Mouse (Mus musculus) midbrain, embryonic 12.5 days (tissue): ENCODE measurements around the gene Lama5. TPM values are rescaled to one million over a fixed set of nuclear protein-coding genes. Genes with fewer than 3 reads are reported as not detected.

Experiments used
- ATAC-seq: fragments of 200-750 bp; cut with Nextera tagmentation; 2 replicates; pipeline ENCODE4 v1.8.0; 2017; ENCODE audit warnings: low read depth, moderate TSS enrichment, moderate library complexity; ENCODE audit not compliant: low FRiP score
- H3K27ac ChIP-seq: fragments of 300-500 bp; sonication (generic); replicated peaks from 2 replicates; pipeline ENCODE4 v1.5.1; 2016; ENCODE audit warnings: mild to moderate bottlenecking
- H3K27me3 ChIP-seq: fragments of 300-500 bp; sonication (generic); 2 replicates; pipeline ENCODE4 v1.6.1; 2016; ENCODE audit warnings: mild to moderate bottlenecking
- H3K36me3 ChIP-seq: fragments of 300-500 bp; sonication (generic); 2 replicates; pipeline ENCODE4 v1.6.1; 2016
- H3K4me1 ChIP-seq: fragments of 300-500 bp; sonication (generic); 2 replicates; pipeline ENCODE4 v1.6.1; 2016
- H3K4me2 ChIP-seq: fragments of 300-500 bp; sonication (generic); replicated peaks from 2 replicates; pipeline ENCODE4 v1.6.1; 2016; ENCODE audit warnings: mild to moderate bottlenecking, moderate library complexity
- H3K4me3 ChIP-seq: fragments of 300-500 bp; sonication (generic); 2 replicates; pipeline ENCODE4 v1.5.1; 2016; ENCODE audit warnings: mild to moderate bottlenecking
- H3K9ac ChIP-seq: fragments of 300-500 bp; sonication (generic); replicated peaks from 2 replicates; pipeline ENCODE4 v1.6.1; 2016; ENCODE audit warnings: mild to moderate bottlenecking, moderate library complexity
- H3K9me3 ChIP-seq: fragments of 300-500 bp; sonication (generic); 2 replicates; pipeline ENCODE4 v1.6.1; 2016; ENCODE audit warnings: mild to moderate bottlenecking
- WGBS: fragments of 180-500 bp; shearing (Covaris S2); methylation state at CpG from one replicate; pipeline ENCODE4 v1.1.7; 2016; 5-methylcytosine and 5-hydroxymethylcytosine counted together
- polyA plus RNA-seq: library from polyadenylated mRNA; unstranded; fragments of >200 nt; fragmentation: Nextera tagmentation; extraction: Ambion mirVana; gene quantifications from 2 replicates; pipeline ENCODE4 v1.2.1, GENCODE M21; 2016

Lama5 gene
- polyA plus RNA-seq, 1 experiment from 2014 or later: 3.2 TPM

DNA sequence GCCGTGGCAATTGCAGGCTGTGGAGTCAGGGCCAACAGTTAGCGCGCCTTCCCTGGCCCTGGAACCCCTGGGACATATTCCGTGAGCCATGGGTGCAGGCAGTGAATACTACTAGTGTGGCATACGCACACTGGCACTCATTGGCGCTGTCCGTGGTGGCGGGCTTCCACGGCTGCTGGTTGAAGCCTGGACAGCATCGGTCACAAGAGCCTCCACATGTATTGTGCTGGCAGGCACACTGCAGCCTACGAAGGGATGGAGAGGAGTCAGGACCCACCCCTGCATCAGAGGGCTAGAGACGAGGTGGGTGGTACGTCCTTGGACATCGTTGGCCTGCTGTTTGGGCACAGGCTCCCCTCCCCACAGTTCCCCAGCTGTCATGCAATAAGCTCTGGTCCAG, 23.4 kb downstream of the Lama5 start:
- Histone ChIP-seq H3K4me1 (peaks cover 4% of the 10 kb centered on the region; the same call in 1 of the 2 replicates), H3K27me3 (no peaks in the 10 kb centered on the region), H3K27ac (no peak overlapping the region), H3K9me3 (no peaks in the 10 kb centered on the region), H3K4me2 (no peak overlapping the region), H3K4me3 (no peak overlapping the region), H3K36me3 (no peaks in the 10 kb centered on the region), H3K9ac (no peak overlapping the region)
- no peak for ATAC-seq
- 89% methylated on average over 14 of the region's 14 CpGs for WGBS

DNA sequence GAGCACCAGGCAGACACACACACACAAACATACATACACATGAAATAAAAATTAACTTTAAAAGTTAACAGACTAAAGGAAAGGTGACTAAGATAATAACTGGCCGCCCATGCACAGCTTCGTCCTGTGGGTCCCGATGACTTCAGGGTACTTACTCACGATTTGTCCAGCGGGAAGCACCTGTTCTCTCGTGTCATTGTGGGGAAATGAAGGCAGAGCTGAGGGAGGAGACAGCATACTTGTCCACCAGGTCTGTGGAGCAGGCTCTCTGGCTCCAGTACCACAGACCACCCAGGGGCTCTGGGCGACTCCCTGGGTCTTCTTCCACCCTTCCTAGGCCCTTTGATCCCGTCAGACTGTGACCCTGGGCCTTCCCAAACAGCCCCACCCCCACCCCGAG, 24.4 kb downstream of the Lama5 start:
- no peaks in the 10 kb centered on the region for H3K9me3 ChIP-seq
- peaks cover 4% of the 10 kb centered on the region; the same call in 1 of the 2 replicates for H3K4me1 ChIP-seq
- H3K4me2 ChIP-seq: no peak overlapping the region
- no peaks in the 10 kb centered on the region for H3K27me3 ChIP-seq
- no peak overlapping the region for H3K4me3 ChIP-seq
- no peaks in the 10 kb centered on the region for H3K36me3 ChIP-seq
- 76% methylated on average over 9 of the region's 9 CpGs for WGBS
- no peak overlapping the region for H3K27ac ChIP-seq
- ATAC-seq: no peak
- H3K9ac ChIP-seq: no peak overlapping the region

DNA sequence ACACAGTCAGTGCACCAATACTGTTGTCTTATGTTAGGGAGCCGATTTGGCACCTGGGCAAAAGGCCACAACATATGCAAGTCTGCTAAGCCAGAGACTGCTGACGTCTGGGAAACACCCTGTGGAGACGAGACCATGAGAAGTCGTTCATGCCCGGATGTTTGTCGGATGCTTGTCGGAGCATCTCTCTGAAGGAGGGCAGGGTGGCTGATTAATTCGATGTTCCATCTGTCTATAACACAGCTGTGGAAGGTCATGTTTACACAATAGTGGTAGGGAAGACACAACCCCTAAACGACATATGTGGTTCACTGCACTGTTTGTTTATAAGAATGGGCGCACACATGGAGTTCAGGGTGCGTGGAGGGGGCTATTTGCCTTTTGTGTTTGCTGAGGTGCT, 25.0 kb downstream of the Lama5 start:
- Histone ChIP-seq H3K36me3 (no peaks in the 10 kb centered on the region), H3K27me3 (no peaks in the 10 kb centered on the region), H3K4me2 (no peak overlapping the region), H3K4me3 (no peak overlapping the region), H3K27ac (no peak overlapping the region), H3K9ac (no peak overlapping the region), H3K4me1 (peaks cover 4% of the 10 kb centered on the region; the same call in 1 of the 2 replicates), H3K9me3 (no peaks in the 10 kb centered on the region)
- WGBS: 61% methylated on average over 11 of the region's 11 CpGs
- ATAC-seq: no peak

DNA sequence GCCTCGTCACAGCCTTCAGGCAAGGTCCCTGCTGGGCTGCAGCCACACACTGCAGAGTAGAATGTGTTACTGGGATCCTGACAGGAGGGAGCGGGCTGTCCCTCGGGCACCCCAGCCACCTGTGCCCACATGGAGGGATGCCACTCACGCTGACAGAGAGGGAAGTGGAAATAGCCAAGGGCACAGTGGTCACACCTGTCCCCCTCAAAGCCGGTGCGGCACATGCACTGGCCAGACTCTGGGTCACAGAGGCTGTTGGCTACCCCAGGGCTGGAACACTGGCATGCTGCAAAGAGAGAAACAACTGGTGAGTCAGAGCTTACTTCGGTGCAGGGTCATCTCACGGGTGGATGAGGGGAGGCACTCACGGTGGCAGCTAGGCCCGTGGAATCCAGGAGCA, 26.9 kb downstream of the Lama5 start:
- no peak for ATAC-seq
- Histone ChIP-seq H3K27me3 (no peaks in the 10 kb centered on the region), H3K4me2 (no peak overlapping the region), H3K9me3 (no peaks in the 10 kb centered on the region), H3K27ac (no peak overlapping the region), H3K4me3 (no peak overlapping the region), H3K4me1 (peaks cover 4% of the 10 kb centered on the region; the same call in 1 of the 2 replicates), H3K36me3 (no peaks in the 10 kb centered on the region), H3K9ac (no peak overlapping the region)
- WGBS: 88% methylated on average over 10 of the region's 10 CpGs

DNA sequence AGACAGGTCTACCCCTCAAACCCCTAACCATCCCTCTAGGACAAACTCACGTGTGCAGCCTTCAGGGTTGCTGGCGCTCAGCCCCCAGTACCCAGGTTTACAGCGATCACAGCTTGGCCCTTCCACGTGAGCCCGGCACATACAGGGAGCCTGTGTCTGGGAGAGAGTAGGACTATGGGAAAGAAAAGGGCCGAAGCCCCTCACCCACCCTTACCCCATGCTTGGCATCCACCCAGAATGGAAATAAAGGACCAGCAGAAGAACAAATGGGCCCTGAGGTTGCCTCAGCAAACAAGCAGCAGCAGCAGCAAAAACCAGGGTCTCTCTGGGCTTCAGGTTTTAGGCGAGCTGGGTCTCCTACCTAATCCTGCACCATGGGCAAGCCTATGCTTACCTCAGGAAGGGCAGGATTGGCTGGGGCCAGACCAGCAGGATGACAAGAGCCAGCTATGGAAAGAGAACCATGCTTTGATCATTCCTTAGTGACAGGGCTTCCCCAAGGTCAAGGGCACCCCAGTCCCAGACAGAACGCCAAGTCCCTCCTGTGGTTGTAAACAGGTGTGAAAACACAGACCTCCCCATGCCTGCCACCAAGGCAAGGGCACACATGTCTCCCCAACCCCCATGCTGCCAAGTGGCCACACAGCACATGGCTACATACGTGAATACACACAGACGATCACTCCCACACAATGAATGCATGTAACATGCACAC, 28.2 kb downstream of the Lama5 start:
- H3K9ac ChIP-seq: no peak overlapping the region
- peaks cover 4% of the 10 kb centered on the region; the same call in 1 of the 2 replicates for H3K4me1 ChIP-seq
- no peaks in the 10 kb centered on the region for H3K9me3 ChIP-seq
- 82% methylated on average over 10 of the region's 10 CpGs for whole genome bisulfite sequencing
- H3K27ac ChIP-seq: no peak overlapping the region
- ATAC-seq: no peak
- H3K4me3 ChIP-seq: no peak overlapping the region
- no peaks in the 10 kb centered on the region for H3K27me3 ChIP-seq
- no peaks in the 10 kb centered on the region for H3K36me3 ChIP-seq
- H3K4me2 ChIP-seq: no peak overlapping the region

DNA sequence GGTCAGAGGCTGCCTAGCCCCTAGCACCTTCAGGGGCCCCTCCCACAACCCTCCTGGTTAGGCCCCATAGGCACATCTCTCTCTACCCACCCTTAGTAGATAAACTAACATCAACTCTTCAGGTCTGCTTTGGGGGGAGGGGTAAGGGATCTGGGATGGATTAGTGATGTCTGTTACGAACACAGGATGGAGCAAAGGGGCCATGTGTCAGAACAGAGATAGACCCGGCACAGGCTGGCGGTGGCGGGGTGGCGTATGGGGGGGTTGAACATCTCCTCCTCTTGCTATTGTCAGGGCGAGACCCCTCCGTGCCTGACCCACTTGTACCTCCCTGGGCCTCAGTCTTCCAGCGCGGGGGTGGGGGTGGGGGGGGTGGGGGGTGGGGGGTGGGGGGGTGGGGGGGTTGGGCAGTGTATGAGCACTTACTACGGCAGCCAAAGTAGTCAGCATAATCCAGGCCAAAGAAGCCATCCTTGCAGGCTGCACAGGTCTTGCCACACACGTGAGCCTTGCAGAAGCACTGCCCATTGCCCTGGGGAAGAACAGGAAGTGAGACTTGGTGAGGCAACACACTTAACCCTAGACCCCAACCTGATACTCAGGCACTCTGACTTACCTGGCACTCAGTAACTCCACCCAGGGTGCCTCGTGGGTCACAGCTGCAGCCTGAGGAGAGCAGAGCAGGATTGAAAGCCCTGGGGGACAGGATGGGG, 28.9 kb downstream of the Lama5 start:
- Histone ChIP-seq H3K27me3 (no peaks in the 10 kb centered on the region), H3K9ac (no peak overlapping the region), H3K4me3 (no peak overlapping the region), H3K27ac (no peak overlapping the region), H3K4me1 (peaks cover 4% of the 10 kb centered on the region; the same call in 1 of the 2 replicates), H3K9me3 (no peaks in the 10 kb centered on the region), H3K4me2 (no peak overlapping the region), H3K36me3 (no peaks in the 10 kb centered on the region)
- ATAC-seq: no peak
- WGBS: 87% methylated on average over 9 of the region's 12 CpGs

DNA sequence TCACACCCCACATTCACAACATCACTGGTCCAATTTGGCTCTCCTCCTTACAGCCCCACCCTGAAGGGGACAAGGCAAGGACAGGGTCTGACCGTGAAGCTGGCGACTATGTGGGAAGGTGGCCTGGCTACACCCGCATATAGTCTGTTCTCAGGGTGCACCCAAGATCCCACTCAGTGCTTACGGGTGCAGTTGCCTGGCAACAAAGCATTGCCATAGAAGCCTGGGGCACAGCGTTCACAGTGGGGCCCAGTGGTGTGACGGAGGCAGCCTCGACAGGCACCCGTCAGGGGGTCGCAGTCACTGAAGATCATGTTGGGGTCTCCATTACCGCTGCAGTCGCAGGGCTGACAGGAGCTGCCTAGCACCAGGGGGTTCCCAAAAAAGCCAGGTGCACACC, 38.3 kb downstream of the Lama5 start:
- no peaks in the 10 kb centered on the region for H3K9me3 ChIP-seq
- no peak overlapping the region for H3K4me2 ChIP-seq
- WGBS: 91% methylated on average over 11 of the region's 11 CpGs
- H3K27me3 ChIP-seq: no peaks in the 10 kb centered on the region
- no peak overlapping the region for H3K4me3 ChIP-seq
- H3K27ac ChIP-seq: no peak overlapping the region
- H3K4me1 ChIP-seq: no peaks in the 10 kb centered on the region
- no peak for ATAC-seq
- no peak overlapping the region for H3K9ac ChIP-seq
- no peaks in the 10 kb centered on the region for H3K36me3 ChIP-seq

DNA sequence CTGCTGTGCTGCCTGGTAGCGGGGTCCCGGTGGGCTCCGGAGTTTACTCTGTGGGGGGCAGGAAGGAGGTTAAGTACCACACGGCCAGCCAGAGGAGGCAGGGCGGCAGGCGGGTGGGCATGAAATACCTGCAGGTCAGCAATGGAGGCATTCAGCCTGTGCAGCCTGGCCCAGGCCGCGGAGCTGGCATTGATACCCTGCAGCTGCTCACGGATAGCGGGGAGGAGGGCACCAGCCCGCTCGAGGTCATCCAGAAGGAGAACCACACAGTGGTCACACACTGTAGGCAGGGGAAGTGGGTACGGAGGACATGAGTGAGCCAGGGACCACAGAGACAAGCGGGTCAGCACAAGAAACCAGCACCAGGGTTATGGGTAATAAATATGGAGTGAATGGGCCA, 40.0 kb downstream of the Lama5 start:
- Histone ChIP-seq H3K9me3 (no peaks in the 10 kb centered on the region), H3K9ac (no peak overlapping the region), H3K27ac (no peak overlapping the region), H3K27me3 (no peaks in the 10 kb centered on the region), H3K4me3 (no peak overlapping the region), H3K4me1 (no peaks in the 10 kb centered on the region), H3K4me2 (no peak overlapping the region), H3K36me3 (no peaks in the 10 kb centered on the region)
- 90% methylated on average over 14 of the region's 14 CpGs for WGBS
- ATAC-seq: no peak

DNA sequence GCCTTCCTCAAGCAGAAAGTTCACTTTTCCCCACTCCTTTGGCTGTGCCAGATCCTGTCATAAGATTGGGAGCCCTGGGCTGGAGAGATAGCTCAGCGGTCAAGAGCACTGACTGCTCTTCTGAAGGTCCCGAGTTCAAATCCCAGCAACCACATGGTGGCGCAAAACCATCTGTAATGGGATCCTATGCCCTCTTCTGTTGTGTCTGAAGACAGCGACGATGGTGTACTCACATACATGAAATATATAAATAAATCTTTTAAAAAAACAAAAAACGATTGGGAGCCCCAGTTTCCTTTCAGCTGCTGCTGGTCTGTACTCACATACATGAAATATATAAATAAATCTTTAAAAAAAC, 40.9 kb downstream of the Lama5 start:
- H3K27ac ChIP-seq: no peak overlapping the region
- no peaks in the 10 kb centered on the region for H3K27me3 ChIP-seq
- no peaks in the 10 kb centered on the region for H3K9me3 ChIP-seq
- no peak for ATAC-seq
- 82% methylated on average over 6 of the region's 6 CpGs for WGBS
- no peak overlapping the region for H3K4me3 ChIP-seq
- no peaks in the 10 kb centered on the region for H3K4me1 ChIP-seq
- H3K4me2 ChIP-seq: no peak overlapping the region
- H3K36me3 ChIP-seq: no peaks in the 10 kb centered on the region
- H3K9ac ChIP-seq: no peak overlapping the region

DNA sequence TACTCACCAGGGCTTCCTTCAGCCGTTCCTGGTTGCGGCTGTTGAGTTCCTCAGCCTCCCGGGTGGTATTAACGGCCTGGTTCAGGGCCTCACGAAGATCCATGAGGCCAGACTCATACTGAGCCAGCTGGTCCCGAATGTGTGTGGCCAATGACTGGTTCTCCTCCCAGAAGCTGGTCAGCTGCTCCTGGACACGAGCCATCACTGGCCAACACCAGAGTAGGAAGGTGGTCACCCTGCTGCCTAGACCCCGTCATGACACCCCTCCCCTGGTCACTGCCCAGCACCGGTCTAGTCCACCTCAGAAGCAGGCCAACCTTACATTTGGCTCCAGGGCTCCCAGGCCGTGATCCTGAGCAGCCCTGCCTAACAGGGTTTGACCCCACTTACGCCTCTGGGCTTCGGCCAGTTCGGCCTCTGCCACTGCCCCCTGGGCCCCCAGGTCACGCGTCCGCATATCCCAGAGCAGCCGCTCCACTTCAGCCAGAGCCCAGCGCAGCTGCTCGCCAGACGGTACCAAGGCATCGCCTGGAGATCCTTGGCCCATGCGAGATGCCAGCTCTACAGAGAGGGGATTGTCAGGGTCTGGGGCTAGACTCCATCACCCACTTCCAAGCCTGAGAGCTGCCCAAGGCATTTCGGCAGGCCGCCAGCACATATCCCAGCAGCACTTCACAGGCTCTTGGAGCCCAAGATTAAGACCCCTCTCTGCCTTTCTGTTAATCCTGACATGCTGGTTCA, 41.5 kb downstream of the Lama5 start:
- H3K4me1 ChIP-seq: no peaks in the 10 kb centered on the region
- H3K27ac ChIP-seq: no peak overlapping the region
- 90% methylated on average over 24 of the region's 24 CpGs for WGBS
- no peaks in the 10 kb centered on the region for H3K36me3 ChIP-seq
- H3K27me3 ChIP-seq: no peaks in the 10 kb centered on the region
- no peaks in the 10 kb centered on the region for H3K9me3 ChIP-seq
- no peak overlapping the region for H3K4me3 ChIP-seq
- no peak for ATAC-seq
- no peak overlapping the region for H3K9ac ChIP-seq
- no peak overlapping the region for H3K4me2 ChIP-seq

DNA sequence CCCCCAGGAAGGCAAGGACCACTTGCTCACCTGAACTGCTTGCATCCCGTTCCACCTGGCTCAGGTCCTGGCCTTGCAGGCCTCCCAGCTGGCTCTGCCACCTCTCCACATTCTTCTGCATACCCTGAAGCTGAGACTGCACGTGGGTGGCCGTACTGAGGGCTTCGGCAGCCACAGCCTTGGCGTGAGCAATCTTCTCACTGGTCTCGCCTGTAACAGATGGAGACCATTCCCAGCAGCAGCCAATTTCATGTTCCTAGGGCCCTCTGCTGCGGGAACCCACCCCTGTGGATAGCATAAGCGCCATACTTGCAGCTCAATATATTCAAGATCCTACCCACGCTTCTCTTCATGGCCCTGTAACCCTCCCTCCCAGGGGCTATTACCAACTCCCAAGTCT, 44.1 kb downstream of the Lama5 start:
- Histone ChIP-seq H3K4me1 (no peaks in the 10 kb centered on the region), H3K9ac (no peak overlapping the region), H3K4me3 (no peak overlapping the region), H3K36me3 (peaks cover 19% of the 10 kb centered on the region), H3K27ac (no peak overlapping the region), H3K9me3 (no peaks in the 10 kb centered on the region), H3K4me2 (no peak overlapping the region), H3K27me3 (no peaks in the 10 kb centered on the region)
- ATAC-seq: no peak
- whole genome bisulfite sequencing: 86% methylated on average over 9 of the region's 9 CpGs

DNA sequence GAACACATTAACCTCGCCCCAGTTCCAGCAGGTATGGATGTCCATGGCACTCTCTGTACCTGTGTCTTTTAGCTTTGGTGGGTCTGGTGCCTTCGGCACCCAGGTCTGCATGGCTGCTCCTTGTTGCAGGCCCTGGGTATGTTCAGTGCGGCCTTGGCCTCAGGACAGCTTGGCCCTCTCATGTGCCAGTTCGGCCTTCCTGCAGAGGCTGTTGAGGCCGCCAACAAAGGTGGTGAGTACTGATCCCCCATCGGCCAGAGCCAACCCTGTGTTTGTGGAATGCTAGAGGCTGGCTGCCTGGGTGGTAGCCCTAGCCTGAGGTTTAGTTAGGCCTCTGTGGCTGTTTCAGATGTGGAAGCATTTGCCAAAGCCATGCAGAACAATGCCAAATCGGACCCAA, 49.9 kb downstream of the Lama5 start:
- 91% methylated on average over 7 of the region's 7 CpGs for WGBS
- Histone ChIP-seq H3K36me3 (peaks cover 54% of the 10 kb centered on the region), H3K4me1 (peaks cover 18% of the 10 kb centered on the region), H3K4me2 (no peak overlapping the region), H3K9ac (no peak overlapping the region), H3K4me3 (no peak overlapping the region), H3K27me3 (no peaks in the 10 kb centered on the region), H3K27ac (no peak overlapping the region), H3K9me3 (no peaks in the 10 kb centered on the region)
- ATAC-seq: no peak
